Mouse (Mus musculus) mesoderm, embryonic 11.5 days (tissue): Measurements from ENCODE around the gene Pmpca.
"Not testable (repeated sequence)": the region's sequence is repeated elsewhere in the genome, so short reads cannot be mapped to it uniquely, and the experiment has no call there.

Experiments
- DNase-seq: peaks from one replicate; pipeline ENCODE4 v3.0.0-alpha.2; 2012; ENCODE audit warnings: low read depth, low spot score

The Pmpca gene

GRCm38 (mm10) chr2:26368572-26368971 lies 20.6 kb upstream of the Pmpca start:
- DNase-seq: no peak

DNA sequence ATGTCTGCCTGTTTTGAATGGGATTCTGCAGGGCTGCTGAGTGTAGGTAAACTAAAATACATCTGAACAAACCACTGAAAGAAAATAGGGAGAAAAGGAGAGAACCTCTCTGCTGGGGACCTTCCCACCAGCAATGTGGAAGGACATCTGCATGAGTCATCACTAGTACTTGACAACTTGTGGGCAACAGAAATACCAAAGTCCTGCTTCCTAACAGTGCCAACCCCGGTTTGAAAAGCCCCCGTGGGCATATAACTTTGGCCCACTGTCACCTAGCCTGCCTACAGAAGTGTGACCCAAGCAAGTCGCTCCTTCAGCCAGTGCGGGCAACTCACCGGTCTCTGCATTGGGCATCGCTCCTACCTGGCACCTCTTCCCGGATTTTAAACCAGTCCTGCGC lies 16.7 kb upstream of the Pmpca start:
- no peak for DNase-seq

DNA sequence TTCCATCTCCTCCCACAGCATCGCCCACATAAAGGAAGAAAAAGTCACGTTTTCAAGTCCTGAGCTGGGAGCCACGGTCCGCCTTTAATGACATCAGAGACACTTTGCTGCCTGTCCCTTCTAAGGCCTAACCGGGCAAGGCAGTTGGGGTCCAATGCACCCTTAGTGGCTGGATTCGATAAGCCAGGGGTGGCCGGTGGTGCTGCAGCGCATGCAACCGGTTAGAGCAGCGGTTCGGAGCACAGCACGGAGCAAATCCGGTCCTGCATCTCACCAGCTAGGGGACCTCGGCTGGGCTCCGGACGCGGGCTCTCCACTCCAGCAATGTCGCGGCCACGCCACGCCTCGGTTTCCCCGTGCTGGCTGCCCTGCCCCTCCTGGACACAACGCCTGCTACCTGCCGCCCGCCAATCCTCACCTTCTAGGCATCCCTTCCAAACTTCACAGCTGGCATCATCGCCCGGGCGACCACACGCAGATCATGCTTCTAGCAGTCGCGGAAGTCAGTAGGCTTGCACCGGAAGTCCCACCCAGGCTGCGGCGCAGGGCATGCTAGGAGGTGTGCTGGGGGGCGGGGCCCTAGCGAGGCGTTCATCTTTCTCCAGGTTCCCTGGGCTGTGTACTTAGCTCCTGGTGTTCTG lies 8.9 kb upstream of the Pmpca start, which contains the start of gene Snapc4:
Snapc4 (minus strand) TSS at position 523 of the 641 bp plus-strand sequence.
- DNase-seq: peak; percentile 85

GRCm38 (mm10) chr2:26380871-26381270 lies 8.3 kb upstream of the Pmpca start:
- DNase-seq: not testable (repeated sequence)

DNA sequence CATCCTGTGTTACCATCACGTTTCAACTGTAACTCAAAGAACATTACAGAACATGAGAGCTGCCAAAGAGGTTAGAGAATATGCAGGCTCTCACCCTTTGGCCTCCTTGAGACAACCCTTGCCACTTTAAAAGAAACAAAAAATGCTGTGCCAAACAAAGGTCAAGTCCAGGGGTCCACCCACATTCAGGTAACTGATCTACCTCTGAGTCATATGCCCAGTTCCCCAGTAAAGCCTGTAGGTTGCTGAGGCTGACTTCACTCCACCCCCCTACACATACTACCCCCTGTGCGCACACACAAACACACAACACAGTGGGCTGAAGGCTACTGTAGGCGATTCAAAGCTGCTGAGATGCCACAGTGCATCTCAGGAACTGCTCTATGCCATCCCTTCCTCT lies 1.4 kb upstream of the Pmpca start:
- DNase-seq: no peak

DNA sequence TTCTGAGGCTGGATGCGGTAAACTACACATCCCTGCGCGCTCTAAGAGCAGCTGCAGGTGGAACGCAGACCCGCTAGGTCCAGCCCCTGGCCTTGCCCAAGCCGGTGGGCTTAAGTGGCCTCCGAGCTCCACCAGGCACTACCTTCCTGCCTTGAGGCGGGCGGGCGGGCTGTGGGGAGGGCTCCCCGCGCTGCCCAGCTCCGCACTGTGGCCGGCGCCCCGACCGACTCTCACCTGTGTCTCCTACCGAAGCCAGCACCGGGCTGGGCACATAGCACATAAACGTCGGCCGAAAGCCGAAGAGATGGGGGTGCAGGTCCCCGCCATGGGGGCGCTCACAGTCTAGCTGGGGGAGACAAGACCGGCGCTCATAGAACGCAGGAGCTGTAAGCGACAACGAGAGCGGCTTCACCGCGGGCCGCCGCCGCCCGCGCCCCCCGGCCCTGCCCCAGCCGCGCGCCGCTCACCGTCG lies 421 bp upstream of the Pmpca start:
- DNase-seq: no peak

DNA sequence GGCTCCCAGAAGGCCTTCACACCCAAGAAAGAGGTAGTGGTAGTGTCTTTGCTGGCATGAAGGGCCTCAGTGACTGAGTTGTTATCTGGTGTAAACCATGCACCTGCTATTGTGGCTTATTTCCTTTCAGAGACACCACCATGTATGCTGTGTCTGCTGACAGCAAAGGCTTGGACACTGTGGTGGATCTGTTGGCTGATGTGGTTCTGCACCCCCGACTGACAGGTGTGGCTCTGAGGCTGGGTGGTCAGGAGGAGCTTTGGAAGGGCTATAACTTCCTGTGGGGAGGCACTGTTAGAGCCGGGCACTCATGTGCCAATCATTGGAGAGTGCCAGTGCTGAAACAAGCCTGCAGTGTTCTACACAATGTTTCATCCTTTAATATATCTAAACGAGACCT lies 1.8 kb downstream of the Pmpca start:
- DNase-seq: no peak

GRCm38 (mm10) chr2:26391617-26392016 lies 2.5 kb downstream of the Pmpca start:
- DNase-seq: no peak

- no peak for DNase-seq
Observed at GRCm38 (mm10) chr2:26398978-26399377, 9.8 kb downstream of the Pmpca start.

- DNase-seq: no peak
Observed at GRCm38 (mm10) chr2:26399647-26400046, 10.5 kb downstream of the Pmpca start.

DNA sequence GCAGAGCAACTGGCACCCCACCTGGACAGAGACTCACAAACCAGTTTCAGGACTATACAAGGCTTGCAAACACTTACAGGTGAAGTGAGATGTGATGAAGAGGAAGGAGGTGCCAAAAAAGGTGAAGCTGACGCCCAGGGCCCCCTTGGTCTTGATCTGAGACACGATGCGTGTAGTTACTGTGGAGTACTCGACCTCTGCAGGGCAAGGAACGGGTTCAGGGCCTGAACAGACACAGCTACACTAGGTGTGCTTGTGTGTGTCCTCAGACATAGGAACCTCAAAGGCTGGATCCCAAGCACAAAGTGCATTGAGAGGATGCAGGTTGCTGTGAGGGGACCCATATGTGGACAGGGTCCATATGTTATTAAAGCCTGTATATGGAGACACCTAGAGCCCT lies 11.2 kb downstream of the Pmpca start:
- DNase-seq: no peak

- no peak for DNase-seq
Observed at GRCm38 (mm10) chr2:26401023-26401422, 11.9 kb downstream of the Pmpca start.

- DNase-seq: no peak
Observed at GRCm38 (mm10) chr2:26402265-26402664, 13.1 kb downstream of the Pmpca start.

DNA sequence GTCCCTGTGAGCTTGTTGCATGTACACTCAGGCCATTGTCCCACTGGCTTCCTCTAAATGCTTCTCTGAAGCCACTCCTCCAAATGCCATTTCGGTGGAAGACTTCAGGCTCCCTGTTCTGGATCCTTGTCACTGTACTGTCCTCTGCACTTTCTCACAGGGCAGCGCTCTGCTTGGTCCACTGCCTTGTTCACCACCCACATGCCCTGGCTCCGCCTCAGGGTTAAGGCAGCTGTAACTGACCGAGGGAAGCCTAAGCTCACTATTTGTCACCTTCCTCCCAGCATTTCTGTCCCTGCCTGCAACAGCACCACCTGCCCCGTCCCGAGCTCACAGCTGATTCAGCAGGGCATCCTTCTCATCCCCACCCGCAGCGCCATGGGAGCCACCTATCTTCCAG lies 14.2 kb downstream of the Pmpca start:
- DNase-seq: no peak

- DNase-seq: peak; percentile 96
Observed at GRCm38 (mm10) chr2:26408515-26409356, 19.6 kb downstream of the Pmpca start, which contains the start of gene Inpp5e. Gene Inpp5e (minus strand): TSS chr2:26409203.

GRCm38 (mm10) chr2:26409362-26409761 lies 20.2 kb downstream of the Pmpca start:
- DNase-seq: no peak

DNA sequence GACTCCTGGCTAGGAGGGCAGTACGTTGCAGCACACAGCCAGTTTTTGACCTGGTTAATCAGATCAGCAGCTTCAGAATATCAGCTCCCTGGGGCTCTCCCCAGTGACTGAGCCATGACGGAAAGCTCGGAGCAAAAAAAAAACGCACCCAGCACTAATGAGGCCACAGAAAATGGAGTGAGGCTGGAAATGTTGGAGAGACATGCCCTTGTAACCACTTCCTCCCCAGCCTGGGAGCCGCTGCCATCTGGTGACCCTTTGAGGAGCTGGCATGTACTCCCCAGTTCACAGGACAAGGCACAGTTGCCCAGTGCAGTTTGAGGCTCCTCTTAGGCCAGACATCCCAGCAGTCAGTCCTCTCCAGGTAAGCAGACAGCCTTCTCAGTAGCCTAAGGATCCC lies 21.0 kb downstream of the Pmpca start:
- no peak for DNase-seq

GRCm38 (mm10) chr2:26410931-26411411 lies 21.8 kb downstream of the Pmpca start:
- no peak for DNase-seq

GRCm38 (mm10) chr2:26417066-26417465 lies 27.9 kb downstream of the Pmpca start:
- DNase-seq: no peak

- DNase-seq: no peak
Observed at GRCm38 (mm10) chr2:26418120-26418519, 29.0 kb downstream of the Pmpca start.

GRCm38 (mm10) chr2:26421969-26422368 lies 32.8 kb downstream of the Pmpca start:
- no peak for DNase-seq

GRCm38 (mm10) chr2:26423086-26423485 lies 33.9 kb downstream of the Pmpca start:
- DNase-seq: no peak

- no peak for DNase-seq
Observed at GRCm38 (mm10) chr2:26424541-26424940, 35.4 kb downstream of the Pmpca start.
